Mouse (Mus musculus) Patski (cell line): ENCODE measurements around the gene Ehd1. TPM values are rescaled to one million over a fixed set of nuclear protein-coding genes. Genes with fewer than 3 reads are reported as not detected.

Experiments used
- ATAC-seq: fragments of 100-300 bp; one replicate; pipeline ENCODE4 v1.8.0; 2021
- CTCF ChIA-PET: fragments of 350-600 bp; sonication (Branson Sonifier 250); formaldehyde crosslinking; loops from one replicate; lab custom pipeline; 2022; ENCODE audit warnings: inconsistent platforms; lab: Charles Lee
- POLR2A ChIA-PET: fragments of 350-600 bp; sonication (Branson Sonifier 250); formaldehyde crosslinking; loops from one replicate; lab custom pipeline; 2022; ENCODE audit warnings: antibody characterized with exemption, inconsistent platforms; lab: Charles Lee
- DNase-seq: peaks from one replicate; pipeline ENCODE4 v3.0.0-alpha.2; 2011; ENCODE audit warnings: low read depth, low spot score
- H3K27me3 ChIP-seq: fragments of 371-371 bp; one replicate; pipeline ENCODE4 v1.5.1; 2021
- CTCF ChIP-seq: fragments of 100-300 bp; IDR thresholded peaks from one replicate; pipeline ENCODE4 v1.5.1; 2021
- in situ Hi-C: fragments of 300-500 bp; cut with MboI; formaldehyde crosslinking; loops from 3 replicates; pipeline ENCODE4 v1.11.1; 2018; ENCODE audit warnings: low pct_unique_long_range_greater_than_20kb, mixed read lengths
- polyA plus RNA-seq: library from polyadenylated mRNA; unstranded; gene quantifications from one replicate; pipeline ENCODE4 v1.2.3, GENCODE M21; 2021

The Ehd1 gene
- polyA plus RNA-seq, 1 experiment from 2014 or later, result 88.7 TPM

GRCm38 (mm10) chr19:6314513-6314912 lies 38.0 kb downstream of the Ehd1 start:
- no peak for ATAC-seq
- TF ChIP-seq CTCF, result no peak
- DNase-seq, result no peak
- POLR2A ChIA-PET, result interaction anchor here (0.5 kb wide), 1 partner anchor 757 kb away, joined by 3 read pairs; no protein-coding TSS in a partner anchor
- no peaks in the 10 kb centered on the region for H3K27me3 ChIP-seq
- CTCF ChIA-PET, result interaction anchor here (0.9 to 1.0 kb wide), 2 partner anchors 11 to 17 kb away, joined by 4 to 6 read pairs; no protein-coding TSS in a partner anchor
- in situ Hi-C loops, result no loop called here

GRCm38 (mm10) chr19:6315573-6315972 lies 39.0 kb downstream of the Ehd1 start:
- no peak for TF ChIP-seq CTCF
- no peaks in the 10 kb centered on the region for H3K27me3 ChIP-seq
- in situ Hi-C loops, result no loop called here
- no peak for ATAC-seq
- no peak for DNase-seq
- ChIA-PET POLR2A (no interaction called here), CTCF (interaction anchor here (1.0 to 2.6 kb wide), 2 partner anchors 10 to 16 kb away, joined by 6 read pairs; no protein-coding TSS in a partner anchor)

- no peak for TF ChIP-seq CTCF
- in situ Hi-C loops, result no loop called here
These were observed 41.6 kb downstream of the Ehd1 start for GRCm38 (mm10) chr19:6318145-6318544.

GRCm38 (mm10) chr19:6321358-6321757 lies 44.8 kb downstream of the Ehd1 start:
- POLR2A ChIA-PET, result no interaction called here
- no peak for ATAC-seq
- CTCF ChIA-PET, result interaction anchor here (0.9 to 1.2 kb wide), 3 partner anchors 10 to 45 kb away, joined by 3 to 6 read pairs (median 3); partner anchors contain the start of gene Ehd1
- in situ Hi-C loops, result no loop called here
- TF ChIP-seq CTCF, result no peak
- H3K27me3 ChIP-seq, result no peaks in the 10 kb centered on the region
- no peak for DNase-seq

More at GRCm38 (mm10) chr19:6318145-6318544, 41.6 kb downstream of the Ehd1 start:
- POLR2A ChIA-PET, result no interaction called here
- no peak for DNase-seq
- ATAC-seq, result no peak
- CTCF ChIA-PET, result interaction anchor here (1.8 kb wide), 1 partner anchor 14 kb away, joined by 4 read pairs; no protein-coding TSS in a partner anchor
- H3K27me3 ChIP-seq, result no peaks in the 10 kb centered on the region

- no peaks in the 10 kb centered on the region for H3K27me3 ChIP-seq
- POLR2A ChIA-PET, result no interaction called here
- in situ Hi-C loops, result no loop called here
- TF ChIP-seq CTCF, result no peak
- CTCF ChIA-PET, result interaction anchor here (1.0 to 2.1 kb wide), 5 partner anchors 10 to 57 kb away, joined by 3 to 9 read pairs (median 3); partner anchors contain the start of gene Men1
- DNase-seq (no peak), ATAC-seq (no peak)
These were observed 45.5 kb downstream of the Ehd1 start for GRCm38 (mm10) chr19:6321786-6322621.

GRCm38 (mm10) chr19:6324751-6325150 lies 48.2 kb downstream of the Ehd1 start:
- DNase-seq (no peak), ATAC-seq (no peak)
- TF ChIP-seq CTCF, result no peak
- in situ Hi-C loops, result no loop called here
- H3K27me3 ChIP-seq, result no peaks in the 10 kb centered on the region
- ChIA-PET POLR2A (no interaction called here), CTCF (interaction anchor here (0.6 to 1.5 kb wide), 2 partner anchors 10 to 59 kb away, joined by 3 to 6 read pairs; no protein-coding TSS in a partner anchor)

- no peak for ATAC-seq
- no peak for DNase-seq
- CTCF ChIA-PET, result interaction anchor here (0.7 to 3.9 kb wide), 23 partner anchors 8 to 274 kb away, joined by 3 to 14 read pairs (median 4); partner anchors contain the start of genes Ehd1, Map4k2 and Mrpl49
- in situ Hi-C loops, result loop anchor here (10.0 kb wide), 1 partner anchor 366 kb away; the partner anchor contains the start of gene Pola2
- no peaks in the 10 kb centered on the region for H3K27me3 ChIP-seq
- no peak for TF ChIP-seq CTCF
- POLR2A ChIA-PET, result interaction anchor here (1.0 to 1.4 kb wide), 2 partner anchors 22 to 61 kb away, joined by 3 to 4 read pairs; no protein-coding TSS in a partner anchor
These were observed 54.7 kb downstream of the Ehd1 start for GRCm38 (mm10) chr19:6331178-6331577.

GRCm38 (mm10) chr19:6331719-6332516 lies 55.4 kb downstream of the Ehd1 start:
- in situ Hi-C loops, result loop anchor here (10.0 kb wide), 1 partner anchor 367 kb away; the partner anchor contains the start of gene Pola2
- ChIA-PET POLR2A (interaction anchor here (1.0 to 1.4 kb wide), 2 partner anchors 9 to 22 kb away, joined by 4 read pairs; no protein-coding TSS in a partner anchor), CTCF (interaction anchor here (0.7 to 3.9 kb wide), 26 partner anchors 9 to 275 kb away, joined by 3 to 14 read pairs (median 4); partner anchors contain the start of genes Ehd1, Map4k2 and Mrpl49)
- DNase-seq, result no peak
- TF ChIP-seq CTCF, result no peak
- no peaks in the 10 kb centered on the region for H3K27me3 ChIP-seq
- ATAC-seq, result no peak

- TF ChIP-seq CTCF, result no peak
- no peak for DNase-seq
- ChIA-PET CTCF (interaction anchor here (0.9 to 3.9 kb wide), 6 partner anchors 11 to 193 kb away, joined by 3 to 14 read pairs (median 4); partner anchors contain the start of genes Arl2 and Batf2), POLR2A (interaction anchor here (0.5 to 1.1 kb wide), 2 partner anchors 36 to 144 kb away, joined by 3 read pairs; no protein-coding TSS in a partner anchor)
- in situ Hi-C loops, result loop anchor here (10.0 kb wide), 1 partner anchor 369 kb away; the partner anchor contains the start of gene Pola2
- no peaks in the 10 kb centered on the region for H3K27me3 ChIP-seq
- ATAC-seq, result no peak
These were observed 57.5 kb downstream of the Ehd1 start for GRCm38 (mm10) chr19:6333761-6334595.
